Mouse (Mus musculus) adrenal gland, postnatal 25 days (tissue): ENCODE measurements at regions not wholly inside any gene's neighbourhood (a gene's known extent, or its start where the extent isn't known, plus 50 kb on each side); places are given as distances from the start of the nearest gene placed in this dataset.

Experiments
- DNase-seq: peaks from one replicate; pipeline ENCODE4 v3.0.0; 2021; ENCODE audit warnings: mixed read lengths

DNA sequence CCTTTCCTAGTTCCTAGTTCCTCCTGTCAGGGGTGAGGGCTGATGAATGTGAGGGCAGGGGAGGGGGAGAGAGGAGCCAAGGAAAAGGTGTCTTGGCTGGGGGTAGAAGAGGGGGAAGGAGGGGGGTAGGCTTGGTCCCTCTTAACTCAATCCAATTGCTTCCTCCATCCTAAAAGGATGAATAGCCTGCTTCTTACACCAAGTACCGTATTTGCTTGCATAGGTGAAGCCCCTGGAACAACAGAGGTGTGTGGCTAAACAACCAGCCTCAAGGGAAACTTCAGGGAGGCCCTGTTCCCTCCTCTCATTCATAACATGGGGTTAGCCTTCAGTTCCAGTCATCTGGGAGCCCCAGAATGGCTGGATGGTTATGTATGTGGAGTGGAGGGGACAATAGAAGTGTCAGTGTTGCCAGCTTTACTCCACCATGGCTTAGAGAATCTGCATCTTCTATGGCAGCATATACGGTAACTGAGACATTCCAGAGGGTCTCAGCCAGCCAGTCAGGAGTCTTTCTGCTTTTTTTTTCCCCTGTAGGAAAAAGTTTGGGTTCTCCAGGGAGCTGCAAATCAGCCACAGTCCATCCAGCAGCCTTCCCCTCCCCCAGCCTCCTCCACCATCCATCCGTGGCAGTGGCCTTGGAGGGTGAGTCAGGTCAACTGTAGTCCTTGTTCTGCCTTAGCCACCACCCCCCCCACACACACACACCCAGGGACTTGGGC, 100.2 kb upstream of the Ccnd2 start:
- DNase-seq: peak; percentile 67

DNA sequence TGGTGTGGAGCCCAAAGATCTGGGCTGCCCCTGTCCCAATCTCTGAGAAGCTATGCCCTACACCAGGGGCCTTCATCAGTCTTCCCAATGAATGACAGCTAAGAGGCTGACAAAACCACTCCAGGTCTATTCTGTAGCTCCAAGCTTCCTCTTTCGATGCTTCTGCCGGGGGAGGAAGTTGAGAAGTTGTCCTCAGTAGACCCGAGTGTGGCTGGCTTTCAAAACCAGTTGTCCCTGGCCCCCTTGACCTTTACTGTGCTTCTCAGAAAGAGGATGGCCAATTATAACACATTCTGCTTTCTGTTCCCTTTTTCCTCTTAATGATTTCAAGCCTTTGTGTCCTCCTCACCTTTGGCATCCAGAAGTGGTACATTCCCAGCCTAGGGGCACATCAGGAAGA, 101.9 kb upstream of the Ccnd2 start:
- no peak for DNase-seq

DNA sequence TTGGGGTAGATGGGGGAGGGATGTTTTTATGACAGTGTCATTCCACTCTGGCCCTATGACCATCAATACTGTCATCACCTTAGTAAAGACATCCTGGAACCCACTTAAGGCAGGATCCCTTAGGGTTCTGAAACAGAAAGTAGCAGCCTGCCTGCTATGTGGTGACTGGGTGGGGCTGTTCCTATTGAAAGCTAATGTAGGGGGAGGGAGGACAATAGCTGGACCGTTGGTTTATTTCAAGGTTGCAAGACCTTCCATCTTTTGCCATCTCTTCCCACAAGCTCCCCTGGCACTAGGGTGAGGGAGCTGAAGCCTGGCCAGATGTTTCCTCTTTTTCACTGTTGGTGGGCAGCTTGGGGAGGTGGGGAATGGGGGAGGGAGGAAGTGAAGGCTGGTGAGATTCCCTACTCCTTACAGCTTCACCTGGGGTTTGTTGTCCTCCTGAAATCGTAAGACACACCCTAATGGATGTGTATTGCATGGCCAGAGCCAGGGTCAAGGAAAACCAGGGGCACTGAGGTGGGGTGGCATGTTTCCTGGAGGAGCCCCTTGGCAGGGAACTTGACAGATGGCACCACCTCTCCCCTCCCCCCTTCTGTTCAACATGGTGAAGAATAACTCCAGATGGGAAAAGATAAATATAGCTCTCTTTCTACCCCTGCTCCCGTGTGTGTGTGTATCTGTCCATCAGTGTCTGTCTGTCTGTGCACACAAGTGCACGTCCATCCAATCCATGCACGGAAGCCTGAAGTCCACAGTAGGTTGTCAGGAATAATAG, 112.1 kb upstream of the Ccnd2 start:
- DNase-seq: no peak

DNA sequence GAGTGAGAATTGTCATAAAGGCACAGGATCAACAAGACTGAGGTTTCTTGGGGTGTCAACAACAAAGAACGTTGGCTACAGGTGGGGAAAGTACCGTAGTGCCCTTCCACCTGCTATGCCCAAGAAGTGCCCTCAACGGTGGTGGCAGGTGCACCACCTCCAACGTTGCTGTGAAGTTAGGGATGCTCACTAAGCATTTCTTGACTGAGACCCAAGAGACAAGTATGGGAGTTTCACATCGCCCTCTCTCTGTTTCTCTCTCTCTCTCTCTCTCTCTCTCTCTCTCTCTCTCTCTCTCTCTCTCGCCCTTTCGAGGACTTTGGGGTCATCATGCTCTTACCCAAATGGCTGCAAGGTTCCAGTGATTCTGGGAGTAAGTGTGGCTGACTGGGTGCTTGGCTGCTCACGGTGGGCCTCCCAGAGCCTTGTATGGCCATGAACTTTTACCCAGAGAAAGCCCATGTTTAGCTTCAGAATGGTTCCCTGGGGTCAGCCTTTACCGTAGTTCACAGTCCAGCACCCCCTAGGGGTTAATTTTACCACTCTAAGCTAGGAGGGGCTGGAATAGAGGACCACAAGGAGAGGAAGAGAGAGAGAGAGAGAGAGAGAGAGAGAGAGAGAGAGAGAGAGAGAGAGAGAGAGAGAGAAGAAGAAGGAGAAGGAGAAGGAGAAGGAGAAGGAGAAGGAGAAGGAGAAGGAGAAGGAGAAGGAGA, 113.2 kb upstream of the Ccnd2 start:
- DNase-seq: no peak

DNA sequence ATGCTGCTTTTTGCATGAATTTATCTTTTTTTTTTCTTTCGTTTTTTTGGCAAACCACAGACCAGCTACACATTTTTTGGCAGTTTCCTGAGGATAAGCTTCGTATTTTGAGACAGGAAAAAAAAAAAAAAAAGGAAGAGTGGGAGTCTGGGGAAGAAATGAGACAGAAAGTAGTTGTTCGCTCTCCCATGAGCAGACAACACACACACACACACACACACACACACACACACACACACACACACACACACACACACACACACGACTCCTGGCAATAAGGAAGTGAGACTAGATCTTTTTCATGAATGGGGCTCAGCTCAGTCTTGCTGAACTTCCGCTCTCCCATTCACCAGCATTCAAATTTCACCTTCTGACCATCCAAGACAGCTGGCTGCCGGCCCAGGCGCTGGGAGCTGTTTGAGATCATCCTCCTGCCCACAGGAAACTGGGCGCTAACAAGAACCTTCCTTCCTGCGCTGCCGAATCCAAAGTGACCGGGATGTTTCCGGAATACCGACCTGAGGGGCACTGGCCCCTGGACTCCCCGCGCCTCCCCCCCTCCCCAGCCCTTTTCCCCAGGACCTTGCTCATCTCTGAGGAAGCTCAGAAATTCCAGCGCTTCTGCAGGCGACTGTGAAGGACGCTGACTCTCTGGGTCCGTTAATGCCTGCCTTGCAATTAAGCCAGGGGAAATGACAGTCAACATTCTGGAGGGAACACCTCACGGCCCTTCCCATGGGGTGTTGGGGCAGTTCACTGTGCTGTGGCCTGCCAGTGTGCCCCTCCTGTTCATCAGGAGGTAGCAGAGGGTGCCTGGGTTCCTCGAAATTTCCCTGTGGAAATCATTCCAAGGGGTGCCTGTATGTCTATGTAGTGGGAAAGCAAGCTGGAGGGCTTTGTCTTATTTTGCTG, 114.2 kb upstream of the Ccnd2 start:
- DNase-seq: peak; percentile 79

DNA sequence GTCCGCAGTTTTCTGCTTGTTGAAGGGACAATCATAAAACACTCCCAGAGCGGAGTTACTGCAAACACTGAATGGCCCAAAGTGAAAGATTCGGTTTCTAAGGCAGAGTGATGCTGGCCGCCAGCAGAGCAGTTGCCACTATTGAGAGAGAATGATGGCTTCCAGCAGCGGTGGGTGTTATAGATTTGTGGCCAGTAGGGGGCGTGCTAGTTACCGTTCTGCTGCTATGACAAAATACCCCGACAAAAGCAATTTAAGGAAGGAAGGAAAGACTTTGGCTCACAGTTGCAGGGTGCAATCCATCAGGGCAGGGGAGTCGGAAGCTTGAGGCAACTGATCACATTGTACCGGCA, 114.8 kb upstream of the Ccnd2 start:
- DNase-seq: peak; percentile 10

DNA sequence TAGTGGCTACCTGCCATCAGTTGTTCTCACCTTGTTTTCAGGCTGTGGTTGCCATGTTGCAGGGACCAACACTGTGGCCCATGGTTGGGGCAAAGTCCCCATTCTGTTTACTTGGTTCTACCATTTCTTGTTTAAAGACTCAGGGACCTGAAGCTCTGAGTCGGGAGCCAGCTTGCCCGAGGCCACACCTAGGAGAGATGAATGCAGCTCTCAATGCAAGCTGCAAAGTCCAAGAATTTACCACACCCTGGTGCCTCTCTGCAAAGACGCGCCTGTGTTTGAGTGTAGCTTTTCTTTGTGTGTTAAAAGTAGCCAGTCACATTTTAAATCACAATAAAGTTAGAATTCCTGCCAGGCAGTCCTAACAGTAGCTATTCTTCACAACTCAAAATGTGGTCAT, 117.0 kb upstream of the Ccnd2 start:
- no peak for DNase-seq

DNA sequence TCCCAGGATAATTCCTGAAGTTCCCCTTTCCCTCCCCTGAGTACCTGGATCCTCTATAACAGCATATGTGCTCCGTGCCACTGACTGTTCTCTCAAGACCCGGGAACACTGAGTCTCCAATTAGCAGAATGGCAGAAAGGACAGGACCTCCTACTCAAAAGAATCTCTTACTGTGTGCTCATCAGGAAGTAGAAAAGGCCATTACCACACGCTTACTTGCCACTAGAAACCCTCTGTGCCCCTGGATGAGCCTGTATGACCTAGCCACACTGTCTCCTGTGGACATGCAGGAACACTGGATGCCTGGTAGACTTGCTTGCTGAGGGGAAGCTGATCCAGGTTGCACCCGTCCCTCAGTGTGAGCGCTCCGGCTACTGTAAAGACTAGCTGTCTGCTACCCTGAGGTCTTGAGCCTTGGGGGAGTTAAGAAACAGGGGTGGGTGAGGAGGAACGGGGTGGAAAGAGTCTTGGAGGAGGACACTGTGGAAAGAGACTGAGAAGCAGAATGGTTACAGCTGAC, 117.6 kb upstream of the Ccnd2 start:
- DNase-seq: no peak

DNA sequence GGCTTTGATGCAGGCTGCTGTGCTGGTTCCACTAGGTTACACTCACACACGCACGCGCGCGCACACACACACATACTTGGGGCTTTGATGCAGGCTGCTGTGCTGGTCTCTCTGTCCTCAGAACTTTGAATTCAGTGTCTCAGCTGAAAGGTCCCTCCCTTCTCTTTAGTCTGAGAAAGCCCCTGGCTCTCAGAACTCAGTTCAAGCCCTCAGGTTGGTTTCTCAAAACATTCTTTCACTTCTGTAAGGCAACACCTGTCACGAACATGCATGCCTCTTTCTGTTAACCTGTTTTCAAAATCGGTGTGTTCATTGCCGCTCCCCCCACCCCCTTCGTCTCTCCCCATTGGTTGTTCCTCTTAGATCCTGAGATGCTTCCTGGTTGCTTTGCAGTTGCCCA, 118.8 kb upstream of the Ccnd2 start:
- no peak for DNase-seq

DNA sequence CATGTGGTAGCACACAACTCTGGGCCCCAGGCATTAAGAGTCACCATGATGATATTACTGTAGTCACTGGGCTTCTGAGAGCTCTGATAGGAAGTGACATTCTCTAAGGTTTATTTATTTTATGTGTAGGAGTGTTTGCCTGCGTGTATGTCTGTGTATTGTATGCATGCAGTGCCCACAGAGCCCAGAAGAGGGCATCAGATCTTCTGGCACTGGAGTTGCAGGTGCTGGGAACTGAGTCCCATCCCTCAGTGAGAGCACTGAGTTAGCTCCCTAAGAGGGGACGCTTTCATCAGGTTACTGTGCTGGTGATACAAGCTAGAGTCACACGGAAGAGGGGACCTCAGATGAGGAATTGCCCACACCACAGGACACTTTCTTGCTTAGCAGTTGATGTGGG, 119.4 kb upstream of the Ccnd2 start:
- no peak for DNase-seq

DNA sequence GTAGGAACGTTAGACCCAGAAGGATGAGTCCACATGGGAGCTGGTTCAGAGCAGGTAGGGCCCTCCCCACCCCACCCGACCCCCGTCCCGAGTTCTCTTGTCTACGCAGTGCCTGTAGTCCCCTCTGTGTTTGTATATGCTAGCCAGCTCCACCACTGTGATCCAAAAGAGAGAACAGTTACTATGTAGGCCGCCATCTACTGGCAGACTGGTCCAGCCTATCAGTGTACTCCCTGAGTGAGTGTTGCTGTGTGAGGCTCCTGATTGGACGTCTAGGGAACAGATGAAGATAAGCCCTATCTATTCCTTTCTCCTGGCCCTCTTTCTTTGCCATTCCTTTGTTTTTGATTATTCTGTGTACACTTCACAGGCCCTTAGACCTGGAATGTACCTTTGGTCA, 120.6 kb upstream of the Ccnd2 start:
- DNase-seq: peak; percentile 12

DNA sequence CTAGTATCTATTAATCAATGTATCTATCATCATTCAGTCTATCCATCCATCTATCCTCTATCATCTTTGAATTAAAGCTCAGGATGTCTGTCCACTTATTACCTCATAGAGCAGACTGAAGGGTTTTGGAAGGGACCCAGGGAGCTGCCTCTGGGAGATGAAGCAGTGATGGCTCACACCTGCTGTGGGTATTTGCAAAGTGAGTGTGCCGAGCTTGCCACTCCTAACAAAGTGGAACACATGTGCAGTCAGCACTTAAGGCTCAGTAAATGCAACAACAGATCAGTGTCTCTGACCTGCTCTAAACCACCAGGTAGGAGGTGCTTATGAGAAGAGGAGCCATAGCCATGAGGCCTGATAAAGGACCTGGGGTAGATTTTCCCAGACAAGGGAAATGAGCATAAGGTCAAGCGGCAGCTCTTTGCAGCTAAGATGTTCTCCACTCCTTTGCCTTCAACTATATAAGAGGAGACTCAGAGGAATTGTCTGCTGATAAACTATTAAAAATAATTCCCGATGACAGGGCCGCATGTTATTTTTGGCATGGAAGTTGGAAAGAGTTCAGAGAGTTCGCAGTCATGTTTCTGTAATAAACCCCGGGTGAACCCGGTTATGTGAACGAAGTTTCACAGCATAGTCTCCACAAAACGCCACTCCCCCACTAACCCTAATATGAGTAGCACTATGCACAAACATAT, 122.9 kb upstream of the Ccnd2 start:
- no peak for DNase-seq

DNA sequence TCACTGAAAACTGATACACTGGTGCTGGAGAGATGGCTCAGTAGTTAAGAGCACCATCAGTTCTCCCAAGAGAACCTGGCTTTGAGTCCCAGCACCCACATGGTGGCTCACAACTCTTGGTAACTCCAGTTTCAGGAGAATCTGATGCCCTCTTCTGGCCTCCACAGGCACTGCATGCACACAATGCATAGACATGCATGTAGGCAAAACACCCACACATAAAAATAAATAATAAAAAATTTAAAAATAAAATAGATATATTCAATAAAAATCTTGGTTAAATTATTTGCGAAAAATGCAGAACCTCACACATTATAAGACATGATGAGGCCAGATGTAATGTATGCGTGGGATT, 123.4 kb upstream of the Ccnd2 start:
- DNase-seq: no peak

DNA sequence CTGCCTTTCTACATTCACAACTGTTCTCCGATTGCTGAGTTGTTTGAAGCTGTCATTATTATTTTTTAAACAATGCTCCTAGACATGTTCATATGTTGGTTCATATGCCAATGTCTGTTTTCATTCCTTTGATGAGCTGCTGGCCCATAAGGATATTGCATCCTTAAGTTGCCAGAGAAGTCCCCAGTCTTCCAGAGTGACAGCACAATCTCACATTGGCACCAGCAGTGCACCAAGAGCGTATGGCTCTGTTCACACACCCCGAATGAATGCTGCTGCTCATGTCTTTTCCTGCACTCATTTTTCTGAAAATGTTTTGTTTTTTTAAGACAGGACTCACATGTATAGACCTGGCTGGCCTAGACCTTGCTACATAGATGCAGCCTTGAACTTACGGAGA, 124.4 kb upstream of the Ccnd2 start:
- DNase-seq: no peak

DNA sequence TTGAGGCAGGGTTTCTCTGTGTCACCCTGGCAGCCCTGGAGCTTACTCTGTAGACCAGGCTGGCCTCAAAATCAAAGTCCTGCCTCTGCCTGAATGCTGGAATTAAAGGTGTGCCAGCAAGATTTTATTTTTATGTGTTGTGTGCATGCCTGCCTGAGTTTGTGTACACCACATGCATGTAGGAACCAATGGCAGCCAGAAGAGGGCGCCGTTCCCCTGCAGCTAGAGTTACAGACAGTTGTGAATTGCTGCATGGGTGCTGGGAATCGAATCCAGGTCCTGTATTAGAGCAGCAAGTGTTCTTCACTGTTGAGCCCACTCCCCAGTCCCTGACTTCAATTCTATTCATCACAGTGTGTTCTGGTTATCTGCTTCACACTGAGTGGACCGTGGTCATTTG, 126.4 kb upstream of the Ccnd2 start:
- DNase-seq: no peak

DNA sequence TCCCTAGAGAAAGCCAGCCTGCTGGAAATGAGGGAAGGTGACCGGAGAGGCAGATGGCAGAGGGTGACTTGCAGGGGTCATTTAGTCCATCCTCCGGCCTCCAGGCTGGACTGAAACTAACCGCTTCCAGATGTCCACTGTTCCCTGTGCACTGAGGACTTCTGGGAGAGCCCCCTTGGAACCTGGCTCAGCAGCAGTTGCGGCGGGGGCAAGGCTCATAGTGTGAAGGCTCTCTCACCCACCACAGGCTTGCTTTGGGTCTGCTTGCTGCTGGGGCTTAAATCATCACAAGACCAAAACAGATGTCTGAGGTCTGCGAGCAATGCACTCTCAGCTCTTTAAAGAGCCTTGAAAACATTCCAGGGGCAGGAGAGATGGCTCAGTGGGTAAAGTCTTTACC, 132.2 kb upstream of the Ccnd2 start:
- no peak for DNase-seq

DNA sequence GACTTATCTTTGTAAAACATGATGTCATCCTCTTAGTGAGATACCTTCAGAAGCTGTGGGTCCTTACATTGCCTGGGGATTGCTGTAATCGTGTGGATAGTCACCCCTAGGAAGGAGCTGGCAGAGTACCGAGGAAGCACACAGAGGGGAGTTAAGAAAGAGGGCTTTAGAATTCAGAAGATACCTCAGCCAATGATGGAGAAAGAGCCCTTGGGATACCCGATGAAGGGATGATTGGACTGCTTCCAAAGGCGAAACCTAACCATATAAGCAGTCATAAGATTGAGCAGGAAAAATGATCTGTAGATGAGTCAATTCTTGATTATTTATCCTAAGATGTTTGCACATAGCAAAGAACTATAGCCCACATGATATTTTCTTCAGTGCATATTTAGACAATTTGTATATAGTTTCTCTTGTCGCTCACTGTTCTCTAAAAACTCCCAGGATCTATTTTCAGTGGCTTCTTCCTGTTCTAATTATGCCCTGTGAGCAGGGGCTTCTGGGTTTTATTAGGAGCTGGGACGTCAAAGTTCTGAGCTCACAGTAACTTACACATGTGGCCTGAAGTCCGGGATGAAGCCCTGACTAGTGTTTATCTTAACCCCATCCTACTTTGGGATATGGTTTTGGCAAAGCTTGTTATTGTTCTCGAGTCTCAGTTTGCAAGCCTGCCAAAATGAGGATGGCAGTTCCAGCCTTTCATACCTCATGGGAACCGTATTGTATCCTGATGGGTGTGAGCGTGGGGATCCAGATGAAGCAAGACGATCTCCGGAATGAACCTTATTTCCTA, 134.9 kb upstream of the Ccnd2 start:
- DNase-seq: no peak

DNA sequence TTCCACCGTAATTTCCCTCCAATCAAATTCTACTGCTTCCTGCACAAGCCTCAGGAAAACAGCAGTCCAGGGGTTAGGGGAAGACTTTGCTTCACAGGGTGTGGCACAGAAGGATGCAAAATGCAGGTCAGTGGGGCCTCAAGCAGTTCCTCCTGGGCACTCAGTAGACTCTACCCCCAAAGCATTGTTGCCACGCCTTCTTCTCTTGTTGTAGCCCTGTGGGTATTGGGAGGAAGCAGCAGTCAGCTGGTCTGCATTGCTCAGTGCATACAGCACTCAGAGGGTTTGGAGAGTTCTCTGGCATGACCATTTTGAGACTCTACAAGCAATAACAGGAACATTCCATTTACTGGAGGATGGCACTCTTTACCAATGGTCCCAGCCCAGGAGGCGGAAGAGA, 137.0 kb upstream of the Ccnd2 start:
- DNase-seq: no peak

DNA sequence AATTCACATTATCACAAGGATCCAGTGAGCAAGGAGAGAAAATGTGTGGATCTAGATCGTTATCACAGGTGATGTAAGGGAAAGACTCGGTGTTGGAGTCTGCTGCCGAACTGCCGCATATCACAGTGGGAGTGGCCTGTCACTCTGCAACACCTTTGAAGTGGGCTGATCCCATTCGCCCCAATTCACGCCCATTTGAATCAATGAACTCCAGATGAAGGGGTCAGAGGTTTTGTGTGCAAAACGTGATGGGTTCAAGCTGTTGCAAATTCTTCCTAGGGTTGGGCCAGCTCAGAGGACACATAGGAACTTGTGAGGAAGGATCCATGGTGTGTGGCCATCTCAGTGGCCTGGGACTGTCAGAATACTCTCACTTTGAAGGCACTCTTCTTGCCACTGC, 139.9 kb upstream of the Ccnd2 start:
- DNase-seq: no peak

DNA sequence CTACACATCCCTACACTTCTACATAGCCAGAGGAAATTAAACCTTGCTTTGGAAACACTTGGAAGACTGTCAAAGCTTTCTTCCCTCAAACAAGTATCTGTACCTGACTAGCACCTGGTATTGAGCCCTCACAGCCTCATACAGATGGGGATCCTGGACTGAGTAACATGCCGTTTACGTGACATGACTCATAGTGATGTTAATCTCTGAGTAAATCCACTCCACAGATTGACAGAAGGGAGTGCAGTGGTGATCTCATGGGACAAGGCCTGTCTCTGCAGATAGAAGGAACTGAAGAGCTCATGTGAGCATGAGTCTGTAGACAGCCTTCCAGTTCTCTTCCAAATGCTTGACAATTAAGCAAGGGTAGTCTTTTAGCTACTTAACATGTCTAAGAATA, 141.8 kb upstream of the Ccnd2 start:
- no peak for DNase-seq

DNA sequence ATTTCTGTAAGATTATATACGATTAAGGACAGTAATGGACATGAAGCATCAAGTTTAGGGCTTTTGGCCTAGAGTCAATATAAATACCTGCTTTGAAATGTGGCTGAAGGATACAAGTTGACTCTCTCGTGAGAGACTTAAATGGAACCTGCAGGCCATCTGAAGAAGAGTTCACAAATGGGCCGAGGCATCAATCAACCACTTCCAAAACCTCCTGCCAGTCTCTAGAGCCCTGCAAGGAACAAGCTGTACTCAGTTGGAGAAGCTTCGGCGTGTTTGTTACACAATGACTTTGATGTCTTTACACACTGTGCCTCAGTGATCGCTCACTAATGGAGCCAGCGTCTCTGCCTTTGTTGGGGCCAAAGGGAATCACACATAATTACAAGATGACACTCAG, 146.1 kb upstream of the Ccnd2 start:
- no peak for DNase-seq
